Mouse (Mus musculus) adrenal gland, adult 8-10 months (tissue): ENCODE measurements around the gene Adora2a. TPM values are rescaled to one million over a fixed set of nuclear protein-coding genes. Genes with fewer than 3 reads are reported as not detected.
"Not testable (repeated sequence)": the region's sequence is repeated elsewhere in the genome, so short reads cannot be mapped to it uniquely, and the experiment has no call there.

Source experiments
- DNase-seq: peaks from one replicate; pipeline ENCODE4 v3.0.0; 2022
- total RNA-seq, 4 experiments: library from RNA; stranded (reverse); gene quantifications; 2 replicates each; pipeline ENCODE4 v1.2.4; 2022

Adora2a gene
- total RNA-seq, 4 experiments from 2014 or later = 1.6 to 5.2 (median 2.4) TPM

- DNase-seq = no peak
Measured at GRCm38 (mm10) chr10:75350564-75350963, 33.9 kb downstream of the Adora2a start.

DNA sequence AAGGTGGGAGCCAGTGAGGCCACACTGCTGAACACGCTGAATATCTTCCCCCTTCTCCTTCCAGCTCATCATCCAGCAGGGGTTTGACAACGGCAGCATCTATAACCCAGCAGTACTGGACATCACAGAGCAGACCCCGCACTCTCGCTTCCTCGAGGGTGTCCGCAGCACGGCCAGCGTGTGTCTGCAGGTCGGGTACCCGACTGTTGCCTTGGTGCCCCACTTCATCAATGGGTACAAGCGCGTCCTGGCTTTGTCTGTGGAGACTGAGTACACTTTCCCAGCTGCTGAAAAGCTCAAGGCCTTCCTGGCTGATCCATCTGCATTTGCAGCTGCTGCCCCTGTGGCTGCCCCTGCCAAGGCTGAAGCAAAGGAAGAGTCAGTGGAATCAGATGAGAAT is 35.9 kb downstream of the Adora2a start:
- no peak for DNase-seq

- DNase-seq = not testable (repeated sequence)
Measured at GRCm38 (mm10) chr10:75353838-75354241, 37.2 kb downstream of the Adora2a start.

DNA sequence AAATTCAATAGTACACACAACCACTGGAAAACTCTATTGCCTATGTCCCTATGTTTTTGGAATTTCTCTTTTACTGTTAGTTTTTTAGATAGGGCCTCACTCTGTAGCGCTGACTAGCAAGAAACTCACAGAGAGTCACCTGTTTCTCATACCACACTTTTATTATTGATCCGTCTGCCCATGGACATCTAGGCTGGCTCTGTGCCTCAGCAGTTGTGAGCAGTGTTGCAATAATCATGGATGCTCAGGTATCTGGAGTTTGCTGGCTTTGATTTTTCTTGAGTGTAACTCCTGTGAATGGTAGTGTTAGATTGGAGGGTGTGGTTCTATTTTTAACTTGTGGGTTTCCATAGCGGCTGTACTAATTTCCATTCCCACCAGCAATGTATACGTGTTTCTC is 38.7 kb downstream of the Adora2a start:
- DNase-seq = no peak

DNA sequence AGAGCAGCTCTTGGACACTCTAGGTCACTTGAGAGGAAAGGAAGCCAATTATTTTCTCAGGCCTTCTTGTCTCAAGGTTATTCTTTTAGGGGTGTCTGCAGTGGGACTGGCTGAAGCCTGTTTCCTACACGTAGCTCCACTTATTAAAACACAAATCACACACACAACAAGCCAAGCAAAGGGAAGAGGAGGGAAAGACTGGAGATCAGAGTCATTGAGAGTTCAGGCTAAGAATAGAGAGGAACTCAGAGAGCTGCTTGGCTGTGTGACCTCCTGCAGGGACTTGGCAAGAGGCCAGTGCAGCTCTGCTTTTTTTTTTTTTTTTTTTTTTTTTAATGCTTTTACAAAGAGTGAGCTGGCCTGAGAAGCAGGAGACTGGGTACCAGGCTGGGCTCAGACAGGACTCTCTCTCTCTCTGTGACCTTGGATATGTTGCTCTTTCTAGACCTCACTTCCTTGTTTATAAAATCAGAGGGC is 47.6 kb downstream of the Adora2a start:
- DNase-seq = peak; percentile 39

DNA sequence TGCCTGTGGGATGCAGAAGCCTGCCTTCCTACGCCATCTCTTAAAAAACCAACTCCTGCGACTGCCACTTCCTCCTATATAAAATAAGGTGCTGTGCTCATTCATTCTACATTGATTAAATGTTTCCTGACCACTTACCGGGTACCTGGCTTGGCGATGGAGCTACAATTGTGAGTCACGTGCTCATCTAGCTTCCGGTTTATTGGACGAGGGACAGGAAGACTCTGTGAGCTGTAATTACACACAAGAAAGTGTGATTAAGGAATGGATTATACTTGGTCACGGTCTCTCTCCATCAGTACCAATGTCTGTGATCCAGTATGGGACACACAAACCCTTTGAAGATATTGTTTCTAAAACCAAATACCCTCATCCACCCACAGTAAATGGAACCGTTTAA is 48.1 kb downstream of the Adora2a start:
- no peak for DNase-seq

DNA sequence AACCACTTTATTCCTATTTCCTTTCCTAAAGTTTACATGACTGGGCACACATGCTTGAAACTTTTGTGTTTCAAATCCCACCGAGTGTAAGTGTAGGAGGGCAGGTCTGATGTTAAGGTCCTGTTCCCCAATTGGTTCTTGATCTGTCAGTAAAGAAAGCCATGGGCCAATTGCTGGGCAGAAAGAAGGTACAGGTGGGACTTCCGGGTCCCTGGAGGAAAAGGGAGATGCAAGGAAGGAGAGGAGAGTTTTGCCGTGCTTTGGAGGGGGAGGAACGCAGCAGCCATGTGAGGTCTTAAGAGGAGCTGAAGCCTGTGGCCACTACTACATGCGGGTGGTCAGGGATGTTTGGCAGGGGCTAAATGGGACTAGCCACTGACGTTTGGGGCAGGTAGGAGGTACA is 48.6 kb downstream of the Adora2a start:
- DNase-seq = no peak

DNA sequence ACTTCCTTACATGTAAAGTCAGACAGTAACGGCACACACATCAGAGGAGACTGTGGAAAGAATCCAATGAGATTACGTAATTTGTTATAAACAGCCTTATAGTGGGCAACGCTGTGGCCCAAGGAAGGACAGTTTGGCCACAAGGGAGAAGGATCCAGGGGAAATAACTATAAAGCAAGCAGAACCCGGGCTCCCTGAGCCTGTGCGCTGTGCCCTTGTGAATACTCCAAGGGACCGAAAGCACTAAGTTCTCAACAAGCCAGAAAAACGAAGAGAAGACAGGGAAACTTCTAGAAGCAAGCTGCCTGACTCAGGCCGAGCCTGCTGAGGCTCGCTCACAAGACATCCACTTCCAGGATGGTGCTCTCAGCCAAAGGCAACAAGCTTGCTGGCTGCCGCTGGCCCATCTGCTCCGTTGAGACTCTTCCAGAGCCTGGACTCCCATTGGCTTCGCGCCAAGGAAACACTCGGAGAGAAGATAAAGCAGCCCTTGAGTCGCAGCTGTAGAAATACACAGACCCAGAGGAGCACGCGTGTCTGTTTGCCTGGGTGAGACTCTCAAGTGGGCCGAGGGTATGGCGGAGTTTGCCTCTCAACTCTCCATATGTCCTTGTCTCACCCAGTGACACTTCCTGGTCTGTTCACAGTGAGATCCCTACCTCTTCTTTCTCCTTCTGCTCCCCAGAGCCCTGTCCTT is 57.1 kb downstream of the Adora2a start:
- DNase-seq = not testable (repeated sequence)

DNA sequence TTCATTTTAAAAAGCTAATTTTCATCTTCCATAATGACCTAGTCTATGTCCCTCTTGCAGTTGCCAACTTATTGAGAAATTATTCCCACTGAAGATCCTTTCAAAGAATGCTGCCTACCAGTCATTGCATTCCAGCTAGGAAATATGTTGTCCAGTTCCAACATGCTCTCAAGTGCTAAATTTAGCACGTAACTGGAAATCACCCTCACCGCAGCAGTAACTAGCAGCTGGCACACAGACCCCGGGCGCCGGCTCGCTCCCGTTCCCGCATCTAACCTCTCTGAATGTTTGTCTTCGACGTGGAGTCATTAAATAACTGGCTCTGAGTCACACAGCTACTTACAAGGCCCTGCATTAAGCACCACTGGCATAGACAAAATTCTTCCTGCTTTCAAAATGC is 62.0 kb downstream of the Adora2a start:
- no peak for DNase-seq

Other genes with a start within 250 kb of the Adora2a start
- gene Specc1l, start 104.8 kb upstream of the Adora2a start, total RNA-seq = 10 to 100 TPM; 62.7 to 81.0 (median 64.4) TPM
- gene Upb1, start 84.2 kb downstream of the Adora2a start, total RNA-seq = 1 to 10 TPM in 3 of 4 experiments, under 1 TPM in 1; 0.65 to 1.9 (median 1.4) TPM
- 10 to 100 TPM; 82.7 to 88.0 (median 86.2) TPM for gene Snrpd3, start 200.7 kb downstream of the Adora2a start, total RNA-seq
- 10 to 100 TPM; 20.3 to 23.9 (median 23.2) TPM for gene Gucd1, start 201.1 kb downstream of the Adora2a start, total RNA-seq
- gene Lrrc75b, start 243.5 kb downstream of the Adora2a start, total RNA-seq = under 1 TPM; 0.19 to 0.37 (median 0.26) TPM
- under 1 TPM in 2 of 4 experiments, not detected in 2; 0.40 to 0.42 TPM for gene Ggt1, start 244.7 kb downstream of the Adora2a start, total RNA-seq